Mouse (Mus musculus): ENCODE results near the gene Rxylt1.

DNA sequence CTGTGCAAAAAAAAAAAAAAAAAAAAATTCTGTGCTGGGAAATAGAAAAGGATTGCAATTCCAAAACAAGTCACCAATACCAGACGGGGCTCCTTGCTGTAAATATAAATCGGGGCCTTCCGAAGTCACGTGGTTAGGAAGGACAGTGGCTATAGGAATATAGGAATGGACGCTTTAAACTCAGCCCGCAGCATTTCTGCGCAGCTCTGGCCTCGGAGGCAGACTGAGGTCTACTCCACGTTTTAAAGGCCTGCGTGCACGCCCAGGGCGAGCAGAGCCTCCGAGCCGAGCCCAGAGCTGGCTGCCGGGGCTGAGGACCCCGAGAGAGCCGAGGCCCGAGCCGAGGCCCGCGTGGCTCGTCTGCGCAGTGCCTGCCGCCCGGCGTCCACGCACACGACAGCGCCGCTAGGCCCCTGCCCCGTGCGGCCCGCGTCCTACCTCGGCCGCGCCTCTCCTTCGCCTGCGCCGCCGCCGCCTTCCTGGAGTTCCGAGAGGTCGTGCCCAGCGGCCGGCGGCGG is 650 bp downstream of the Rxylt1 start:
- TF ChIP-seq CTCF (IDR thresholded peaks at IDR 0.05) (no peak), POLR2A (IDR thresholded peaks at IDR 0.05; ENCODE audit: insufficient read depth, low read depth, low read length) (no peak)
